Mouse (Mus musculus) brain, embryonic 14.5 days (tissue): ENCODE results near the gene Gm6020.

ENCODE experiments used
- CTCF ChIP-seq: fragments of 200-500 bp; IDR thresholded peaks from 2 replicates; pipeline ENCODE4 v1.5.1; 2012; ENCODE audit warnings: inconsistent platforms, mild to moderate bottlenecking, moderate library complexity, borderline replicate concordance; ENCODE audit not compliant: insufficient read depth, insufficient read length; ENCODE audit errors: extremely low read depth
- POLR2A ChIP-seq: fragments of 200-500 bp; IDR thresholded peaks from 2 replicates; pipeline ENCODE4 v1.6.1; 2012; ENCODE audit warnings: mild to moderate bottlenecking, inconsistent platforms, borderline replicate concordance; ENCODE audit not compliant: poor library complexity, insufficient read depth, insufficient read length, severe bottlenecking; ENCODE audit errors: extremely low read depth

DNA sequence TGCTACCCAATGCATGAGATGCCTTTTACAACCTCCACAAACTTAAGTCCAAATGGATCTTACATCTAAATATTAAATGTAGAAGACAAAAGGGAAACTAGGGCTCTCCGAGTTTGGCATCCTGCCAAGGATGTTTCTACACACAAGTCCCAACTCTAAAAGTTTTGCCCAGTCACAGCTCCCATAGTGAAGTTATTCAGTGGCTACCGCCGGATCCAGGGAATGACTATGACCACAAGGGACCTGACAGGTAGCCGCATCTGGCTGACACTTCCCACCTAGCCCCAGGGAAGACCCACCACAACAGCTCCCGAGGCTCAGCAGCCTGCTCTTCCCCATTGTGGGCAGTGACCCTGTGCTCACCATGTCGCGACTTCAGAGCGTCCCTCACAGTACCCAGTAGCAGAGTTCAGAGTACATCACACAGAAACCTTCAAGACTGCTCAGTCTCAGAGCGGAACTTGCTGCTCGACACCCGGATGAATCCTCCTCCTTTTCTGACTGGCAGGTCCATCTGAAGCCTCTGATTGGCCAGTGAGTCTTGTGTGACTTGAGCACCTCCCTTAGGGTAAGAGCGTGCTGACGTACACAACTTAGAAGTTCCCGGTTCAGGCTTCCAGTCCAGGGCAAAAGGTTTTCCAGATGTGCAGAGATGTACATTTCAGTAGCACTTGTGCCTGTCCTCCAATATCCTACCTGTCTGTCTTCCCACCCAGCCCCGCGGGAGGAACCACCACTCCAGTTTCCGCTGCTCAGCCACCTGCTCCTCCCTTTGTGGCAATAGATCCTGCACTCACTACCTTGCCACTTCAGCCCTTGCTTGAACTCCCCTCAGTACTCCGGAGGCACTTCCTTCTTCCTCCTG lies 43.1 kb upstream of the Gm6020 start, which contains the start of gene Zfp950:
- TF ChIP-seq CTCF (no peak), POLR2A (0 out of 2 replicates have a peak, but pooled peaks have one; percentile 14)
